Mouse (Mus musculus) bone marrow macrophage, adult 2 months (primary cell): Measurements from ENCODE around the gene Pdia2.

Experiments
- CTCF ChIP-seq: IDR thresholded peaks from 2 replicates; pipeline ENCODE4 v1.5.1; 2012; ENCODE audit warnings: low read depth, mild to moderate bottlenecking, low read length, moderate library complexity
- POLR2A ChIP-seq: IDR thresholded peaks from 2 replicates; pipeline ENCODE4 v1.6.1; 2012; ENCODE audit warnings: mild to moderate bottlenecking, low read depth, low read length, borderline replicate concordance

DNA sequence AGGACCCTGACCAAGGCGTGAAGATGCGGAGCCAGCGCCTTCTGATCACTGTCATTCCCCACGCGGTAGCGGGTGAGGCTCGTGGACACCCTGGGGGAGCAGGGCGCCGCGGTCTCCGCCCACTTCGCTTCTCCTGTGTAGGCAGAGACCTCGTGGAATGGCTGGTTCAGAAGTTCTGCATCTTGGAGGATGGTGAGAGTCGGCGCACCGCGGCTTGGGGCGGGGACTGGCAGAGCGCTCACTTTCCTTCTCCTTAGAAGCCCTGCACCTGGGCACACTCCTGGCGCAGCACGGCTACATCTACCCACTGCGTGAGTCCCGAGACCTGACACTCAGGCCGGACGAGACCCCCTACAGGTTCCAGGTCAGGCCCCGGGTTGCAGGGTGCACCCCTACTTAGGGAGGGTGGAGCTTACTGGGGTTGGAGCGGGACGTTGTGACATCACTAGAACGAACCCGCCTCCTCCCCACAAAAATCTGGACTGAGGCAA, 4.5 kb upstream of the Pdia2 start:
- TF ChIP-seq CTCF (no peak), POLR2A (no peak)
